Comparison of ENCODE assay signal across 8 mouse cellular contexts in the genomic region with DNA sequence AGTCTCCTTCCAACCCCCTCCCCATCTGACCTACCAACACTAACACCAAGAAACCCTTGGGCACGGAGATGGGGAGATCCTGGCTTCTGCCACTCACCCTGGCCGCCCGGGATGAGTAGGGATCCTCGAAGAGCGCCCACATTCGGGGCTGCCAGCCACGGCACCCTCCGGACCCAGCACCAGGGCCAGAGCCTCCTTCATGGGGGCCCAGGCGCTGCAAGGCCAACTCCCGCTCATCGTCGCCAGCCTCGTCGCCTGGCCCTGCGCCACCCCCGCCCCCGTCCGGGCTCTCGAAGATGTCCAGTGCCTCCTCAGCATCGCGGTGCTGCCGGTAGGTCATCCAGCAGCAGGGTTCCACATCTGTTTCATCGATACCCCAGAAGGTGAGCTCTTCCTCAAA. TPM values are rescaled to one million over a fixed set of nuclear protein-coding genes. Genes with fewer than 3 reads are reported as not detected.
A peak's percentile ranks its signal among the peaks of the same experiment; 100 is the strongest.
DNase-seq lines count a peak whose midpoint lies in the region; ATAC-seq lines count a peak whose summit lies in the region.

No protein-coding gene starts in this region.

- H3K36me3 ChIP-seq in lung, embryonic 15.5 days = no peaks in the 10 kb centered on the region
- no peaks in the 10 kb centered on the region for H3K36me3 ChIP-seq in hindbrain, embryonic 16.5 days (ENCODE audit: control insufficient read depth, insufficient read depth, low read length)

- H3K4me3 ChIP-seq in lung, embryonic 15.5 days = peak overlapping the region; percentile 41
- H3K4me3 ChIP-seq in hindbrain, embryonic 16.5 days (ENCODE audit: low read length) = peak overlapping the region; percentile 59

- no peak overlapping the region for H3K9ac ChIP-seq in lung, embryonic 15.5 days
- peak overlapping the region; percentile 73 for H3K9ac ChIP-seq in hindbrain, embryonic 16.5 days (ENCODE audit: low read depth, low read length)

- WGBS in lung, embryonic 15.5 days = 1% methylated on average over 23 of the region's 23 CpGs
- WGBS in hindbrain, embryonic 16.5 days = 0% methylated on average over 19 of the region's 23 CpGs

- peak; percentile 45 for DNase-seq in adrenal gland, postnatal 14 days
- no peak for DNase-seq in adrenal gland, postnatal 4 days (ENCODE audit: low spot score in 2 of 2)
- no peak for DNase-seq in lung, adult 18-20 months
- peak; percentile 46 for DNase-seq in right cerebral cortex, postnatal 4 days
- no peak for DNase-seq in layer of hippocampus, adult 9-11 months
- no peak for DNase-seq in gastrocnemius, postnatal 4 days (ENCODE audit: low spot score in 2 of 2)

- no peak overlapping the region for H3K27ac ChIP-seq in lung, embryonic 15.5 days
- H3K27ac ChIP-seq in hindbrain, embryonic 16.5 days (ENCODE audit: low read depth, low read length) = no peak overlapping the region

- no peaks in the 10 kb centered on the region for H3K9me3 ChIP-seq in lung, embryonic 15.5 days
- H3K9me3 ChIP-seq in hindbrain, embryonic 16.5 days (ENCODE audit: control insufficient read depth, low read length) = no peaks in the 10 kb centered on the region

- H3K4me1 ChIP-seq in lung, embryonic 15.5 days = peaks cover 24% of the 10 kb centered on the region
- H3K4me1 ChIP-seq in hindbrain, embryonic 16.5 days (ENCODE audit: control insufficient read depth, insufficient read depth, low read depth, low read length) = peaks cover 20% of the 10 kb centered on the region

- no peak for ATAC-seq in lung, embryonic 15.5 days (ENCODE audit: borderline replicate concordance, extremely low read depth, low FRiP score, low TSS enrichment)
- no peak for ATAC-seq in hindbrain, embryonic 16.5 days

- peak overlapping the region; percentile 89 for H3K4me2 ChIP-seq in lung, embryonic 15.5 days
- H3K4me2 ChIP-seq in hindbrain, embryonic 16.5 days (ENCODE audit: low read length) = peak overlapping the region; percentile 84

- H3K27me3 ChIP-seq in lung, embryonic 15.5 days = peaks cover 98% of the 10 kb centered on the region
- H3K27me3 ChIP-seq in hindbrain, embryonic 16.5 days (replicated peaks; ENCODE audit: control insufficient read depth, insufficient read depth, low read length) = peaks cover 36% of the 10 kb centered on the region

RNA-seq across cellular contexts. Expression of a gene that starts 1.2 kb away (rescaled TPM):
- 7.4 and 8.1 TPM in 2 replicates for total RNA-seq in adrenal gland, postnatal 14 days (2021)
- 10 to 100 TPM; 14.4 to 14.8 TPM for total RNA-seq in adrenal gland, postnatal 4 days (2021)
- polyA plus RNA-seq in lung, embryonic 15.5 days (2015; fragmentation: Nextera tagmentation; extraction: Ambion mirVana) = 0.04 and 0.14 TPM in 2 replicates
- polyA plus RNA-seq in hindbrain, embryonic 16.5 days (2015; fragmentation: Nextera tagmentation; extraction: Ambion mirVana) = 8.7 and 9.7 TPM in 2 replicates
- 10 to 100 TPM; 37.2 to 45.8 TPM for total RNA-seq in gastrocnemius, postnatal 4 days (2021)

RNA-seq across cellular contexts. Expression of a gene that starts 59.7 kb away (rescaled TPM):
- total RNA-seq in adrenal gland, postnatal 14 days (2021) = 3.1 and 3.3 TPM in 2 replicates
- total RNA-seq in adrenal gland, postnatal 4 days (2021) = 1 to 10 TPM; 3.7 to 3.8 TPM
- polyA plus RNA-seq in lung, embryonic 15.5 days (2015; fragmentation: Nextera tagmentation; extraction: Ambion mirVana) = 2.7 and 2.8 TPM in 2 replicates
- 19.1 and 20.4 TPM in 2 replicates for polyA plus RNA-seq in hindbrain, embryonic 16.5 days (2015; fragmentation: Nextera tagmentation; extraction: Ambion mirVana)
- 1 to 10 TPM; 1.2 to 1.4 TPM for total RNA-seq in gastrocnemius, postnatal 4 days (2021)

Comparison
In these comparisons a context has a peak if more than half of its experiments do, and no peak if none do; other contexts are left out.
1. DNase-seq: peak in adrenal gland, postnatal 14 days (single experiment) and right cerebral cortex, postnatal 4 days (single experiment); none in adrenal gland, postnatal 4 days (0 of 2), lung, adult 18-20 months (0 of 2), layer of hippocampus, adult 9-11 months (single experiment) and gastrocnemius, postnatal 4 days (0 of 2).